Mouse (Mus musculus) embryonic fibroblast, embryonic 13.5 days (primary cell): ENCODE data around the gene 4933402J07Rik. TPM values are rescaled to one million over a fixed set of nuclear protein-coding genes. Genes with fewer than 3 reads are reported as not detected.

Source experiments
- H3K27ac ChIP-seq: 2 replicates; pipeline ENCODE4 v1.5.1; 2012; ENCODE audit warnings: low read length, control low read depth, inconsistent platforms; ENCODE audit not compliant: insufficient read depth
- H3K4me1 ChIP-seq: 2 replicates; pipeline ENCODE4 v1.6.1; 2011; ENCODE audit warnings: low read length; ENCODE audit not compliant: control insufficient read depth, insufficient read depth
- H3K4me3 ChIP-seq: 2 replicates; pipeline ENCODE4 v1.5.1; 2011; ENCODE audit warnings: mild to moderate bottlenecking, control low read depth, low read length; ENCODE audit not compliant: insufficient read depth
- CTCF ChIP-seq: IDR thresholded peaks from 2 replicates; pipeline ENCODE4 v1.5.1; 2011; ENCODE audit warnings: mild to moderate bottlenecking, control low read depth, low read length, moderate library complexity, borderline replicate concordance; ENCODE audit not compliant: insufficient read depth
- POLR2A ChIP-seq: IDR thresholded peaks from 2 replicates; pipeline ENCODE4 v1.6.1; 2011; ENCODE audit warnings: low read depth, mild to moderate bottlenecking, control low read depth, low read length, moderate library complexity
- polyA plus RNA-seq: library from polyadenylated mRNA; stranded (reverse); fragments of >200 nt; gene quantifications from 2 replicates; pipeline ENCODE4 v1.2.4, GENCODE M21; 2011; ENCODE audit warnings: low read depth; ENCODE audit not compliant: missing spikeins, insufficient read length

Gene 4933402J07Rik
- polyA plus RNA-seq, 1 experiment = not detected

- Histone ChIP-seq H3K4me1 (no peaks in the 10 kb centered on the region), H3K27ac (no peak overlapping the region), H3K4me3 (no peak overlapping the region)
- TF ChIP-seq POLR2A (no peak), CTCF (no peak)
Measured at GRCm38 (mm10) chr8:87569203-87569602, 5.5 kb downstream of the 4933402J07Rik start.

- H3K4me1 ChIP-seq = no peaks in the 10 kb centered on the region
- H3K4me3 ChIP-seq = peak overlapping the region; percentile 26
- TF ChIP-seq CTCF = no peak
- TF ChIP-seq POLR2A = peak; percentile 37; the same call in 1 of the 2 replicates
- H3K27ac ChIP-seq = no peak overlapping the region
Measured at GRCm38 (mm10) chr8:87569706-87570563, 6.3 kb downstream of the 4933402J07Rik start.

DNA sequence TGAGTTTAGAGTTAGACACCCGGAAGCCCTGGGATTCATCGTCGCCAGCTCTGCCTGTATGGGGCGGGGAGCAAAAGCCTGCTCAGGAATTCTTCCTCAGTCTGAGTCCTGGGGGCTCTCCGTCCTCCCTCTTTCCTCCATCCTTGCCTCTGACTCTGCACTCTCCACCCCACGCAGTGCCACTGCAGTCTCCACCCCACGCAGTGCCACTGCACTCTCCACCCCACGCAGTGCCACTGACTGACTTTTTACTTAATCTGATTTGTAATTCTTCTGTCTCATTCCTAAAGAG lies 6.9 kb downstream of the 4933402J07Rik start:
- no peaks in the 10 kb centered on the region for H3K4me1 ChIP-seq
- no peak overlapping the region for H3K27ac ChIP-seq
- peak overlapping the region; percentile 26; the same call in 1 of the 2 replicates for H3K4me3 ChIP-seq
- no peak for TF ChIP-seq POLR2A

GRCm38 (mm10) chr8:87570880-87571279 lies 7.2 kb downstream of the 4933402J07Rik start:
- H3K4me3 ChIP-seq = no peak overlapping the region
- no peak overlapping the region for H3K27ac ChIP-seq
- TF ChIP-seq CTCF (no peak), POLR2A (no peak)
- H3K4me1 ChIP-seq = no peaks in the 10 kb centered on the region

DNA sequence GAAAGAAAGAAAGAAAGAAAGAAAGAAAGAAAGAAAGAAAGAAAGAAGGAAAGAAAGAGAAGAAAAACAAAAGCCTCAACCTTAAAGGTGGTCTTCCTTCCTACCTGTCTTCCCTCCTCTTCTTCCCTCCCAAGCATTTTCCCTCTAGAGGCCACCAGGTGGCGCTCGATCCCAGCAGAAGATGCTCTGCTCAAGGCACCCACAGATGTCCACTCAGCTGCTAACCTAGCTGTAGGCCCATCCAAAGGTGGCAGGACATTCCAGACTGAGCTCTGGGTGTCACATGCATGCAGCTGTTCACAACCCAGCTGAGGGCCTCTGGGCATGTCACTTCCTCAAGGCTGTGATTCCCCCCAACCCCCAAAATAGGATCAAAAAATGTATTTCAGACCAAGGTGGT lies 30.6 kb downstream of the 4933402J07Rik start:
- no peaks in the 10 kb centered on the region for H3K4me1 ChIP-seq
- no peak overlapping the region for H3K27ac ChIP-seq
- peak; percentile 87 for TF ChIP-seq CTCF
- TF ChIP-seq POLR2A = no peak
- no peak overlapping the region for H3K4me3 ChIP-seq

DNA sequence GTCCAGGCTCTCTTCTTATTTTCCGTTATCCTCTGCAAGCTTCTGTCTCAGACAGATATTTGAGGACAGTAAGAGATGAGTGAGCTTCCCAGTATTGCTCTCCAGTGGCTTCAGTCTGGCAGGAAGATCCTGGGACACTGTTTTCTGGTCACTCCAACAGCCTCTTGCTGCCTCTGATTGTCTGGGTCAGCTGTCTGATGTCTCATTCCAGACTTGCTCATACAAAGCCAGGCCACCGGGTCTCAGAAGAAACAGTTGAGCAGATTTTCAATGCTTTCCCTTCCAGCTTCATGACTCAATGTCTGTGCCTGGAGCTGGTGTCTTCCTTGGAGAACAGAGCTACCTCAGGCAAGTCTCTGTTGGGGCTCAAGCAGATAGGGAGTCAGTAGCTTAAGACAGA lies 39.1 kb downstream of the 4933402J07Rik start:
- H3K27ac ChIP-seq = no peak overlapping the region
- peaks cover 2% of the 10 kb centered on the region; the same call in 1 of the 2 replicates for H3K4me1 ChIP-seq
- no peak for TF ChIP-seq CTCF
- TF ChIP-seq POLR2A = no peak
- no peak overlapping the region for H3K4me3 ChIP-seq

GRCm38 (mm10) chr8:87609110-87609509 lies 45.5 kb downstream of the 4933402J07Rik start:
- TF ChIP-seq CTCF = no peak
- Histone ChIP-seq H3K4me3 (no peak overlapping the region), H3K4me1 (no peaks in the 10 kb centered on the region), H3K27ac (no peak overlapping the region)

- no peak overlapping the region for H3K4me3 ChIP-seq
- no peak overlapping the region for H3K27ac ChIP-seq
- H3K4me1 ChIP-seq = no peaks in the 10 kb centered on the region
- TF ChIP-seq POLR2A (no peak), CTCF (no peak)
Measured at GRCm38 (mm10) chr8:87609651-87610192, 46.1 kb downstream of the 4933402J07Rik start.

- TF ChIP-seq CTCF = 0 out of 2 replicates have a peak, but pooled peaks have one; percentile 15
- no peak for TF ChIP-seq POLR2A
- Histone ChIP-seq H3K4me3 (no peak overlapping the region), H3K4me1 (no peaks in the 10 kb centered on the region), H3K27ac (no peak overlapping the region)
Measured at GRCm38 (mm10) chr8:87613701-87614100, 50.0 kb downstream of the 4933402J07Rik start.

GRCm38 (mm10) chr8:87619118-87619517 lies 55.5 kb downstream of the 4933402J07Rik start:
- TF ChIP-seq POLR2A (no peak), CTCF (no peak)
- Histone ChIP-seq H3K4me3 (no peak overlapping the region), H3K4me1 (peaks cover 5% of the 10 kb centered on the region; the same call in 1 of the 2 replicates), H3K27ac (no peak overlapping the region)
